Mouse (Mus musculus) limb, embryonic 11.5 days (tissue): ENCODE measurements at regions not wholly inside any gene's neighbourhood (a gene's known extent, or its start where the extent isn't known, plus 50 kb on each side); places are given as distances from the start of the nearest gene placed in this dataset.

Experiments
- ATAC-seq: fragments of 200-750 bp; cut with Nextera tagmentation; 2 replicates; pipeline ENCODE4 v1.8.0; 2017; ENCODE audit warnings: low read depth; ENCODE audit not compliant: insufficient number of reproducible peaks, low FRiP score, low TSS enrichment
- DNase-seq: peaks from one replicate; pipeline ENCODE4 v3.0.0-alpha.2; 2015; ENCODE audit warnings: low spot score
- H3K27ac ChIP-seq: fragments of 300-500 bp; sonication (generic); replicated peaks from 2 replicates; pipeline ENCODE4 v1.5.1; 2014; ENCODE audit warnings: low read depth, mild to moderate bottlenecking, low read length
- H3K27me3 ChIP-seq: fragments of 300-500 bp; sonication (generic); 2 replicates; pipeline ENCODE4 v1.6.1; 2014; ENCODE audit warnings: mild to moderate bottlenecking, low read length, mixed read lengths; ENCODE audit not compliant: control insufficient read depth, insufficient read depth
- H3K36me3 ChIP-seq: fragments of 300-500 bp; sonication (generic); 2 replicates; pipeline ENCODE4 v1.6.1; 2014; ENCODE audit warnings: mild to moderate bottlenecking, low read length, moderate library complexity, mixed read lengths; ENCODE audit not compliant: control insufficient read depth, insufficient read depth
- H3K4me1 ChIP-seq: fragments of 300-500 bp; sonication (generic); 2 replicates; pipeline ENCODE4 v1.6.1; 2014; ENCODE audit warnings: low read length, mixed read lengths; ENCODE audit not compliant: control insufficient read depth, insufficient read depth
- H3K4me2 ChIP-seq: fragments of 300-500 bp; sonication (generic); 2 replicates; pipeline ENCODE4 v1.6.1; 2014; ENCODE audit warnings: low read depth, mild to moderate bottlenecking, moderate library complexity; ENCODE audit not compliant: severe bottlenecking
- H3K4me3 ChIP-seq: fragments of 300-500 bp; sonication (generic); 2 replicates; pipeline ENCODE4 v1.5.1; 2014; ENCODE audit warnings: low read depth, low read length
- H3K9ac ChIP-seq: fragments of 300-500 bp; sonication (generic); 2 replicates; pipeline ENCODE4 v1.6.1; 2014; ENCODE audit warnings: mild to moderate bottlenecking, low read length
- H3K9me3 ChIP-seq: fragments of 300-500 bp; sonication (generic); 2 replicates; pipeline ENCODE4 v1.6.1; 2016; ENCODE audit warnings: low read length; ENCODE audit not compliant: control insufficient read depth
- WGBS: fragments of 180-500 bp; shearing (Covaris S2); extraction: QIAGEN DNeasy Blood & Tissue Kit; methylation state at CpG from one replicate; pipeline ENCODE4 v1.1.7; 2014; 5-methylcytosine and 5-hydroxymethylcytosine counted together

GRCm38 (mm10) chr7:53750985-53751605 lies 1084.2 kb upstream of the Luzp2 start:
- WGBS: 39% methylated on average over 4 of the region's 4 CpGs
- H3K27me3 ChIP-seq: no peaks in the 10 kb centered on the region
- H3K9ac ChIP-seq: no peak overlapping the region
- H3K36me3 ChIP-seq: no peaks in the 10 kb centered on the region
- H3K9me3 ChIP-seq: no peaks in the 10 kb centered on the region
- H3K27ac ChIP-seq: no peak overlapping the region
- no peaks in the 10 kb centered on the region for H3K4me1 ChIP-seq
- ATAC-seq (no peak), DNase-seq (peak; percentile 23)
- H3K4me2 ChIP-seq: no peak overlapping the region
- no peak overlapping the region for H3K4me3 ChIP-seq
